8 mouse cellular contexts compared by ENCODE assay signal in genomic region chr2:92092817-92093216, GRCm38 (mm10). TPM values are rescaled to one million over a fixed set of nuclear protein-coding genes. Genes with fewer than 3 reads are reported as not detected.
DNase-seq lines count a peak whose midpoint lies in the region; ATAC-seq and TF ChIP-seq lines count a peak whose summit lies in the region.

Phf21a (plus strand) TSS chr2:92093117.

- intact Hi-C loops in left cerebral cortex, adult 2 months (cut with DNase I), result no loop called here

- no peak within 1 kb of the TSS for H3K27ac ChIP-seq in left cerebral cortex, adult 2 months
- no peak within 1 kb of the TSS for H3K27ac ChIP-seq in bone marrow macrophage, adult 2 months (ENCODE audit: insufficient read depth, low read depth, low read length)
- H3K27ac ChIP-seq in neural tube, embryonic 13.5 days (replicated peaks), result no peak within 1 kb of the TSS

- TF ChIP-seq POLR2A in bone marrow macrophage, adult 2 months (IDR thresholded peaks at IDR 0.05; ENCODE audit: borderline replicate concordance, low read depth, low read length), result no peak

- H3K4me3 ChIP-seq in left cerebral cortex, adult 2 months, result no peak within 1 kb of the TSS
- no peak within 1 kb of the TSS for H3K4me3 ChIP-seq in bone marrow macrophage, adult 2 months (ENCODE audit: insufficient read depth, low read length)
- no peak within 1 kb of the TSS for H3K4me3 ChIP-seq in neural tube, embryonic 13.5 days

- H3K9me3 ChIP-seq in neural tube, embryonic 13.5 days, result no peaks in the 10 kb centered on the region

- H3K36me3 ChIP-seq in neural tube, embryonic 13.5 days, result no peaks in the 10 kb centered on the region

- no peak for ATAC-seq in granulocyte monocyte progenitor cell, adult 5-6 weeks (replicated peaks; ENCODE audit: poor library complexity, severe bottlenecking)
- no peak for ATAC-seq in neural tube, embryonic 13.5 days (ENCODE audit: low read depth)

- DNase-seq in left cerebral cortex, adult 2 months (ENCODE audit: extremely low spot score in 1 of 2, low spot score in 2 of 2), result no peak
- no peak for DNase-seq in left cerebral cortex, adult 11 months (ENCODE audit: low spot score)
- no peak for DNase-seq in layer of hippocampus, postnatal 25 days (ENCODE audit: extremely low spot score in 1 of 2, low spot score in 1 of 2)
- no peak for DNase-seq in retina, embryonic 14.5 days (ENCODE audit: low spot score)
- no peak for DNase-seq in T-cell, adult 2 months (ENCODE audit: low spot score)

- WGBS in neural tube, embryonic 13.5 days, result 81% methylated on average over 2 of the region's 2 CpGs

- H3K4me2 ChIP-seq in neural tube, embryonic 13.5 days, result no peak within 1 kb of the TSS

- no peak within 1 kb of the TSS for H3K9ac ChIP-seq in neural tube, embryonic 13.5 days

- no peaks in the 10 kb centered on the region for H3K27me3 ChIP-seq in neural tube, embryonic 13.5 days

- TF ChIP-seq CTCF in left cerebral cortex, adult 2 months (IDR thresholded peaks at IDR 0.05), result no peak
- no peak for TF ChIP-seq CTCF in bone marrow macrophage, adult 2 months (IDR thresholded peaks at IDR 0.05; ENCODE audit: low read depth, low read length)

- H3K4me1 ChIP-seq in bone marrow macrophage, adult 2 months (ENCODE audit: control insufficient read depth, insufficient read depth, low read length), result no peaks in the 10 kb centered on the region
- H3K4me1 ChIP-seq in neural tube, embryonic 13.5 days (replicated peaks), result no peaks in the 10 kb centered on the region

RNA-seq across cellular contexts. Expression of gene Phf21a, which starts in this region (rescaled TPM):
- total RNA-seq in left cerebral cortex, adult 2 months (2021), result 100 to 1,000 TPM; 124 to 153 TPM
- polyA plus RNA-seq in bone marrow macrophage, adult 2 months (2012; ENCODE audit: insufficient read depth, insufficient read length, missing spikeins), result 81.5 and 83.4 TPM in 2 replicates
- total RNA-seq in granulocyte monocyte progenitor cell, adult 5-6 weeks (2014; fragmentation: Nextera tagmentation), result 28.5 and 69.2 TPM in 2 replicates
- total RNA-seq in granulocyte monocyte progenitor cell, adult 5-6 weeks (2017), result 25.9 and 33.4 TPM in 2 replicates
- 100 to 1,000 TPM in 1 of 2 experiments, 10 to 100 TPM in 1; 97.9 to 104 TPM for total RNA-seq in layer of hippocampus, postnatal 25 days (2021)
- polyA plus RNA-seq in neural tube, embryonic 13.5 days (2015; fragmentation: Nextera tagmentation; extraction: Ambion mirVana), result 38.5 and 49.1 TPM in 2 replicates
